In the genomic region with DNA sequence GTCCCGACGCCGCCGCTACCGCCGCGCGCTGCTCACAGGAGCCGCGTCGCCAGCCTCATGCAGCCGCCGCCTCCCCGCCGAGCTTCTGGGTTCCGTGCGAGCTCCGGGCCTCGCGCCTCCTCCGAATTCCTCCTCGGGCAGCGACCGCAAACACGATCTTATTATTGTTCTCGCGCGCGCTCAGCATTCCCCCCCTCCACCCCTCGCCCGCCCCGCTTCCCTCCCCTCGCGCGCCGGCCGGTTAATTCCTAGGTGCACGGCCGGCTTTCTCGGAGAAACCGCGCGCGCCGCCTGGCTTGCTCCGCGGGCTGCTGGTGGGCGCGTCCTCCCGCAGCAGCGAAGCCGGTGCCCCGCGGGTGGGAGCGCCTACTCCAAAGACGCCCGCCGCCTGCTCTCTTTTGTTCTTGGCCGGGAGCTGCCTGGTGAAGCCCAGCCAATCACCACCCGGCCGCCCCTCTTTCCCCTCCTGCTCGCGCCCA, we compare ENCODE assay signal across 7 mouse cellular contexts. TPM values are rescaled to one million over a fixed set of nuclear protein-coding genes. Genes with fewer than 3 reads are reported as not detected.
DNase-seq lines count a peak whose midpoint lies in the region; ATAC-seq and TF ChIP-seq lines count a peak whose summit lies in the region.

A gene (minus strand): TSS at position 207 of the 479 bp plus-strand sequence.

- 0 out of 2 replicates have a peak, but pooled peaks cover 2% of the 10 kb centered on the region for H3K4me1 ChIP-seq in embryonic facial prominence, embryonic 11.5 days (ENCODE audit: control insufficient read depth, insufficient read depth, low read length)
- H3K4me1 ChIP-seq in heart, adult 2 months (ENCODE audit: control insufficient read depth, insufficient read depth, low read length), result no peaks in the 10 kb centered on the region
- peaks cover 27% of the 10 kb centered on the region for H3K4me1 ChIP-seq in midbrain, embryonic 12.5 days
- peaks cover 8% of the 10 kb centered on the region; the same call in 1 of the 2 replicates for H3K4me1 ChIP-seq in stomach, embryonic 14.5 days (ENCODE audit: control insufficient read depth, insufficient read depth, low read length)

- peak; percentile 84 for ATAC-seq in embryonic facial prominence, embryonic 11.5 days (replicated peaks; ENCODE audit: insufficient number of reproducible peaks, low FRiP score, low TSS enrichment, low read depth)
- ATAC-seq in midbrain, embryonic 12.5 days (ENCODE audit: low FRiP score, low read depth), result peak; percentile 90
- ATAC-seq in stomach, embryonic 14.5 days (ENCODE audit: insufficient number of reproducible peaks, insufficient read depth, low FRiP score, low read depth), result peak; percentile 90

- H3K4me2 ChIP-seq in embryonic facial prominence, embryonic 11.5 days (ENCODE audit: low read depth, low read length), result peak within 1 kb of the TSS; percentile 76
- H3K4me2 ChIP-seq in midbrain, embryonic 12.5 days (replicated peaks), result peak within 1 kb of the TSS; percentile 77
- peak within 1 kb of the TSS; percentile 77 for H3K4me2 ChIP-seq in stomach, embryonic 14.5 days (replicated peaks; ENCODE audit: low read depth, low read length)

- peak within 1 kb of the TSS; percentile 95 for H3K27ac ChIP-seq in embryonic facial prominence, embryonic 11.5 days (replicated peaks; ENCODE audit: low read depth, low read length)
- peak within 1 kb of the TSS; percentile 81 for H3K27ac ChIP-seq in heart, adult 2 months
- H3K27ac ChIP-seq in midbrain, embryonic 12.5 days (replicated peaks), result peak within 1 kb of the TSS; percentile 98
- peak within 1 kb of the TSS; percentile 86 for H3K27ac ChIP-seq in stomach, embryonic 14.5 days (ENCODE audit: low read length)

- no peaks in the 10 kb centered on the region for H3K79me2 ChIP-seq in heart, adult 2 months (replicated peaks; ENCODE audit: control insufficient read depth, insufficient read depth, low read length)

- peak; percentile 85 to 89 for DNase-seq in adrenal gland, postnatal 36 days
- DNase-seq in embryonic facial prominence, embryonic 11.5 days (ENCODE audit: low spot score), result peak; percentile 90
- peak; percentile 86 to 88 for DNase-seq in heart, adult 2 months
- peak; percentile 76 for DNase-seq in kidney, adult 18-20 months
- DNase-seq in left cerebral cortex, postnatal 4 days, result peak; percentile 93

- no peaks in the 10 kb centered on the region for H3K9me3 ChIP-seq in embryonic facial prominence, embryonic 11.5 days (replicated peaks; ENCODE audit: control insufficient read depth, low read length)
- H3K9me3 ChIP-seq in midbrain, embryonic 12.5 days, result no peaks in the 10 kb centered on the region
- H3K9me3 ChIP-seq in stomach, embryonic 14.5 days (ENCODE audit: control insufficient read depth, low read depth, low read length), result no peaks in the 10 kb centered on the region

- H3K36me3 ChIP-seq in embryonic facial prominence, embryonic 11.5 days (replicated peaks; ENCODE audit: control insufficient read depth, insufficient read depth, low read depth, low read length), result no peaks in the 10 kb centered on the region
- peaks cover 2% of the 10 kb centered on the region; the same call in 1 of the 2 replicates for H3K36me3 ChIP-seq in heart, adult 2 months (ENCODE audit: control insufficient read depth, insufficient read depth, low read length)
- H3K36me3 ChIP-seq in midbrain, embryonic 12.5 days, result no peaks in the 10 kb centered on the region
- no peaks in the 10 kb centered on the region for H3K36me3 ChIP-seq in stomach, embryonic 14.5 days (ENCODE audit: control insufficient read depth, insufficient read depth, low read length)

- H3K4me3 ChIP-seq in embryonic facial prominence, embryonic 11.5 days (ENCODE audit: low read depth, low read length), result peak within 1 kb of the TSS; percentile 80
- peak within 1 kb of the TSS; percentile 95 for H3K4me3 ChIP-seq in heart, adult 2 months
- H3K4me3 ChIP-seq in midbrain, embryonic 12.5 days, result peak within 1 kb of the TSS; percentile 97
- H3K4me3 ChIP-seq in stomach, embryonic 14.5 days (ENCODE audit: low read depth, low read length), result peak within 1 kb of the TSS; percentile 63

- 0% methylated on average over 48 of the region's 63 CpGs for WGBS in embryonic facial prominence, embryonic 11.5 days
- WGBS in heart, adult 2 months, result under 1% methylated on average over 61 of the region's 63 CpGs
- under 1% methylated on average over 57 of the region's 63 CpGs for WGBS in midbrain, embryonic 12.5 days
- under 1% methylated on average over 42 of the region's 63 CpGs for WGBS in stomach, embryonic 14.5 days

- no peaks in the 10 kb centered on the region; the same call in 1 of the 2 replicates for H3K27me3 ChIP-seq in embryonic facial prominence, embryonic 11.5 days (ENCODE audit: control insufficient read depth, insufficient read depth, low read length)
- H3K27me3 ChIP-seq in heart, adult 2 months (ENCODE audit: control insufficient read depth, insufficient read depth, low read length), result no peaks in the 10 kb centered on the region
- H3K27me3 ChIP-seq in midbrain, embryonic 12.5 days, result no peaks in the 10 kb centered on the region
- no peaks in the 10 kb centered on the region for H3K27me3 ChIP-seq in stomach, embryonic 14.5 days (ENCODE audit: control insufficient read depth, insufficient read depth, low read length)

- intact Hi-C loops in heart, adult 2 months (cut with DNase I), result loop anchor here (5.0 kb wide), 1 partner anchor 67 kb away; no protein-coding TSS in a partner anchor
- intact Hi-C loops in left cerebral cortex, postnatal 4 days (cut with DNase I), result loop anchor here (10.0 kb wide), 1 partner anchor 120 kb away; no protein-coding TSS in a partner anchor

- TF ChIP-seq POLR2A in heart, adult 2 months (IDR thresholded peaks at IDR 0.05; ENCODE audit: insufficient read depth, low read depth, low read length), result peak; percentile 55; the same call in 1 of the 2 replicates

- H3K9ac ChIP-seq in embryonic facial prominence, embryonic 11.5 days (replicated peaks; ENCODE audit: low read length), result peak within 1 kb of the TSS; percentile 99
- peak within 1 kb of the TSS; percentile 88 for H3K9ac ChIP-seq in heart, adult 2 months (ENCODE audit: low read depth, low read length)
- peak within 1 kb of the TSS; percentile 95 for H3K9ac ChIP-seq in midbrain, embryonic 12.5 days (replicated peaks)
- H3K9ac ChIP-seq in stomach, embryonic 14.5 days (replicated peaks; ENCODE audit: low read depth, low read length), result peak within 1 kb of the TSS; percentile 63

- peak; percentile 35 for TF ChIP-seq CTCF in heart, adult 2 months (IDR thresholded peaks at IDR 0.05)

- TF ChIP-seq EP300 in heart, adult 2 months (IDR thresholded peaks at IDR 0.05; ENCODE audit: insufficient read depth, low read depth, low read length), result no peak

RNA-seq across cellular contexts. Expression of the gene that starts here (rescaled TPM):
- 10 to 100 TPM; 11.6 to 12.0 TPM for total RNA-seq in adrenal gland, postnatal 36 days (2021)
- 33.9 and 35.6 TPM in 2 replicates for polyA plus RNA-seq in embryonic facial prominence, embryonic 11.5 days (2014; fragmentation: Nextera tagmentation; extraction: Ambion mirVana)
- total RNA-seq in heart, adult 2 months (2021), result 1 to 10 TPM; 7.8 to 8.0 TPM
- polyA plus RNA-seq in heart, adult 2 months (2012; rRNA removed), result 1.8 and 2.8 TPM in 2 replicates
- 100 to 1,000 TPM; 124 to 126 TPM for total RNA-seq in left cerebral cortex, postnatal 4 days (2021)
- 54.1 and 62.0 TPM in 2 replicates for polyA plus RNA-seq in midbrain, embryonic 12.5 days (2016; fragmentation: Nextera tagmentation; extraction: Ambion mirVana)
- 20.2 and 20.5 TPM in 2 replicates for polyA plus RNA-seq in stomach, embryonic 14.5 days (2014; fragmentation: Nextera tagmentation; extraction: Ambion mirVana)

Comparison
In these comparisons a context has a peak if more than half of its experiments do, and no peak if none do; other contexts are left out.
1. Peak in every context shown above with its lines: DNase-seq, ATAC-seq, H3K4me3 ChIP-seq and H3K27ac ChIP-seq.
2. RNA of the gene that starts here (total RNA-seq): 124 to 126 TPM in left cerebral cortex, postnatal 4 days; 11.6 to 12.0 TPM in adrenal gland, postnatal 36 days and 7.8 to 8.0 TPM in heart, adult 2 months; every median in the first group is over 4 times any median in the second.